Mouse (Mus musculus): ENCODE data around the gene Hist2h2aa1. TPM values are rescaled to one million over a fixed set of nuclear protein-coding genes. Genes with fewer than 3 reads are reported as not detected.
"Not testable (repeated sequence)": the region's sequence is repeated elsewhere in the genome, so short reads cannot be mapped to it uniquely, and the experiment has no call there.

The Hist2h2aa1 gene
- polyA plus RNA-seq, 1 experiment, result 9.2 TPM

DNA sequence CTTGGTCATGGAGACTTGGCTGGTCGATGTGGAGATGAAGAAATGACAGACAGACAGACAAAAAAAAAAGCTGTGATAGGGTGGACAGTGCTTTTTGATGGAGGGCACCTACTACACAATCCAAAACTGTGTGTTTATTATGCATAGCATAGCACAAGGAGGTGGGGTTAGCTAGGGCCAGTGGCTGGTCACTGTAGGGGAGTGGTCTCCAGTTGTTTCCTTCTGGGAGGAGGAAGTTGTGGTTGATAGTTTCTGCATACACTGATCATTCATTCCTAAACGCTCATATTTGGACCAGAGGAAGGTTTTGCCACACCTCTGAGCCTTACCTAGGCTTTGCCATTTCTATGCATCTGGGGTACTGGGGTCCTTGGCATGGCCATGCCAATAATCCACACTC lies 14.9 kb upstream of the Hist2h2aa1 start:
- peaks cover 8% of the 10 kb centered on the region for H3K4me1 ChIP-seq (ENCODE audit: control insufficient read depth, insufficient read depth, low read length)
- H3K27ac ChIP-seq (ENCODE audit: insufficient read depth, low read length), result no peak overlapping the region
- TF ChIP-seq CTCF (IDR thresholded peaks at IDR 0.05; ENCODE audit: borderline replicate concordance, insufficient read depth, low read length) (no peak), POLR2A (IDR thresholded peaks at IDR 0.05; ENCODE audit: low read depth, low read length) (no peak)
- no peak overlapping the region for H3K4me3 ChIP-seq (ENCODE audit: insufficient read depth, low read length)

- Histone ChIP-seq H3K4me1 (ENCODE audit: control insufficient read depth, insufficient read depth, low read length) (peaks cover 8% of the 10 kb centered on the region), H3K4me3 (ENCODE audit: insufficient read depth, low read length) (no peak overlapping the region), H3K27ac (ENCODE audit: insufficient read depth, low read length) (no peak overlapping the region)
- TF ChIP-seq CTCF (IDR thresholded peaks at IDR 0.05; ENCODE audit: borderline replicate concordance, insufficient read depth, low read length) (no peak), POLR2A (IDR thresholded peaks at IDR 0.05; ENCODE audit: low read depth, low read length) (no peak)
These were observed 14.2 kb upstream of the Hist2h2aa1 start for GRCm38 (mm10) chr3:96230910-96231757.

DNA sequence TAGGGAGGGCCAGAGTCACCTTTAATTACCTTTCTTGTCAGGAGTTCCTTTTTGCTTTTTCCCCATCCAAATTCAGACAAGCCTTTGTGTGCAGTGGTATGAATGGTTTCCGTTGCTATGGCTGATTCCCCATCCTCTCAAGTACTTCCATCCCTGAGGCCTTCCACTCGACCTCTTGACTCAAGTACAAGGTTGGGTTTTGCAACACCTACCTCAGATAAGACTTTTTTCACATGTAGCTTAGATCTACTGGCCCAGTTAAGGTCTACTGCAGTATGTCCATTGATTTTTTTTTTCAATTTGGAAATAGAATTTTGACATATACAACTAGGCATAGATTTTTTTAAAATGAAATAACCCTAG lies 13.6 kb upstream of the Hist2h2aa1 start:
- TF ChIP-seq POLR2A (IDR thresholded peaks at IDR 0.05; ENCODE audit: low read depth, low read length) (no peak), CTCF (IDR thresholded peaks at IDR 0.05; ENCODE audit: borderline replicate concordance, insufficient read depth, low read length) (no peak)
- Histone ChIP-seq H3K4me3 (ENCODE audit: insufficient read depth, low read length) (no peak overlapping the region), H3K27ac (ENCODE audit: insufficient read depth, low read length) (no peak overlapping the region), H3K4me1 (ENCODE audit: control insufficient read depth, insufficient read depth, low read length) (peaks cover 9% of the 10 kb centered on the region)

GRCm38 (mm10) chr3:96234914-96235313 lies 10.4 kb upstream of the Hist2h2aa1 start:
- Histone ChIP-seq H3K27ac (ENCODE audit: insufficient read depth, low read length) (no peak overlapping the region), H3K4me1 (ENCODE audit: control insufficient read depth, insufficient read depth, low read length) (peaks cover 3% of the 10 kb centered on the region; the same call in 1 of the 2 replicates), H3K4me3 (ENCODE audit: insufficient read depth, low read length) (no peak overlapping the region)
- TF ChIP-seq CTCF (IDR thresholded peaks at IDR 0.05; ENCODE audit: borderline replicate concordance, insufficient read depth, low read length) (no peak), POLR2A (IDR thresholded peaks at IDR 0.05; ENCODE audit: low read depth, low read length) (no peak)

DNA sequence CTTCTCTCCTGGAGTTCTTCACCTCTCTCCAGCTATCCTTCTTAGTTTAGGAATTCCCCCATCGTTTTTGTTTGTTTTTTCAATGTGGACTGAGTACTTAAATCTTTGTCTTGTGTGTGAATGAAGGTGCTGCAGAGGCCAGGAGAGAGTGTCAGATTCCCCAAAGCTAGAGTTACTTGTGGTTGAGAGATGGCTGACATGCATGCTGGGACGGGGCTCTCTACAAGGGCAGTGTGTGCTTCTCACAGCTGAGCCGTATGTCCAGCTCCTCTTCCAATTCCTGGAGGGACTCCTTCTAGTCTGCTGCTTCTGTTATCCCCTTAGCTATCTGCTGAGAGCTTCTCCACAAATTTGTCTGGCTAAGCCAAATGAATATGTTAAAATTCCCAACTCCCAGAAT lies 9.5 kb upstream of the Hist2h2aa1 start:
- Histone ChIP-seq H3K4me1 (ENCODE audit: control insufficient read depth, insufficient read depth, low read length) (peaks cover 3% of the 10 kb centered on the region; the same call in 1 of the 2 replicates), H3K4me3 (ENCODE audit: insufficient read depth, low read length) (no peak overlapping the region), H3K27ac (ENCODE audit: insufficient read depth, low read length) (no peak overlapping the region)
- no peak for TF ChIP-seq CTCF (IDR thresholded peaks at IDR 0.05; ENCODE audit: borderline replicate concordance, insufficient read depth, low read length)
- no peak for TF ChIP-seq POLR2A (IDR thresholded peaks at IDR 0.05; ENCODE audit: low read depth, low read length)

- Histone ChIP-seq H3K27ac (ENCODE audit: insufficient read depth, low read length) (no peak overlapping the region), H3K4me1 (ENCODE audit: control insufficient read depth, insufficient read depth, low read length) (peaks cover 3% of the 10 kb centered on the region; the same call in 1 of the 2 replicates), H3K4me3 (ENCODE audit: insufficient read depth, low read length) (peak overlapping the region; percentile 55)
- TF ChIP-seq POLR2A (IDR thresholded peaks at IDR 0.05; ENCODE audit: low read depth, low read length), result no peak
- TF ChIP-seq CTCF (IDR thresholded peaks at IDR 0.05; ENCODE audit: borderline replicate concordance, insufficient read depth, low read length), result no peak
These were observed 8.4 kb upstream of the Hist2h2aa1 start for GRCm38 (mm10) chr3:96236834-96237334.

DNA sequence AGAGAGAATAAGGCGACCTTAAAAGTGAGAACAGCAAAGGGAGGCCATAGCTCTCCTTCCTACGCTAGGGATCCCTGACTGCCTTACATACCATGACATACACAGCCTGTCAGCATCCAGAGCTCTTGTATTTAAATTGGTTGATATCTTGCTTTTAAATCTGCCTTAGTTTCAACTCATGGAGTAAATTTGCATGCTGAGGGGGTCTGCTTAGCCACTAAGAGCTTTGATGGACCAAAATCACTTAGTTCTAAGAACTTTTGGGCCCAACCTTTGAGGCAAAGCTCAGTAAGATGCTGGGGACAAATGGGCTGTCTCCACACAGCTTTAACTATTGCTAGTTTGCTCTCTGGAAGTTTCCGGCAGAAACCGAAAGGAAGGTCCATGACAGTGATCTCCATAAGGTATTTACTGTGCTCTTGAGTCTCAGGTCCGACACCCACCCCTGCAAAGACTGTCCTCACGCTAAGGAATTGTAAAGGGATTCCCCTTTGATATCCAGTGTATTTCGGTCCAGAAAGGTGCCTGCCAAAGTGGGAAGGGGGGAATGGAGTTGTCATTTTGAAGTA lies 7.9 kb upstream of the Hist2h2aa1 start:
- Histone ChIP-seq H3K27ac (ENCODE audit: insufficient read depth, low read length) (peak overlapping the region; percentile 83), H3K4me1 (ENCODE audit: control insufficient read depth, insufficient read depth, low read length) (peaks cover 3% of the 10 kb centered on the region; the same call in 1 of the 2 replicates), H3K4me3 (ENCODE audit: insufficient read depth, low read length) (peak overlapping the region; percentile 55)
- TF ChIP-seq CTCF (IDR thresholded peaks at IDR 0.05; ENCODE audit: borderline replicate concordance, insufficient read depth, low read length) (no peak), POLR2A (IDR thresholded peaks at IDR 0.05; ENCODE audit: low read depth, low read length) (no peak; the same call in 1 of the 2 replicates)

DNA sequence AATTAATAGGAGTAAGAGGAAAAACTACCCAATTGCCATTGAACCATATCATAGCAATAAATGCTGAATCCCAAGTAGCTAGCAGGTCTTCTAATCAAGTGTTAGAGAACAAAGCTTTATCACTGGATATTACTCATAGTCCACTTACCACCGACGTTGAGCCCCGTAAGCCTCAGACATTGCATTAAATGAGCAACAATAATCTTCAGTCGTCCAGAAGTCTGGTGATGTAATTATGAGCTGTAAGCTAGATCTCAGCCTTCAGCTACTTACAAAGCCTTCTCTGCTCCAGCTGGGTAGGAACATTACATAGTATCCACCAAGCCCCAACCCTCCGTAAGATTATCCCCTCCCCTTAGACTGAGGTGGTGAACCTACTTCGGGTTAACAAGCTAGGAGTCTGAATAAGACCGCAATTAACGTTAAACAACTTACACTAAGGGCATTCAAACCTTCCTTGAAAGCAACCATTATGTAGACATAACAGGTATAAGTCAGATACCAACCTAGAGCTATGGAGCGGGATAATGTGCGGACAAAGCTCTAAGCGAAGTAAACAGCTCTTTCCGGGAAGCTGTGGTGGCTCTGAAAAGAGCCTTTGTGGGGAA lies 7.3 kb upstream of the Hist2h2aa1 start:
- peaks cover 3% of the 10 kb centered on the region; the same call in 1 of the 2 replicates for H3K4me1 ChIP-seq (ENCODE audit: control insufficient read depth, insufficient read depth, low read length)
- H3K4me3 ChIP-seq (ENCODE audit: insufficient read depth, low read length), result peak overlapping the region; percentile 55
- H3K27ac ChIP-seq (ENCODE audit: insufficient read depth, low read length), result peak overlapping the region; percentile 83
- TF ChIP-seq CTCF (IDR thresholded peaks at IDR 0.05; ENCODE audit: borderline replicate concordance, insufficient read depth, low read length), result no peak
- TF ChIP-seq POLR2A (IDR thresholded peaks at IDR 0.05; ENCODE audit: low read depth, low read length), result peak; percentile 82

- peak within 1 kb of the TSS; percentile 55 for H3K4me3 ChIP-seq (ENCODE audit: insufficient read depth, low read length)
- not testable (repeated sequence) for H3K4me1 ChIP-seq (ENCODE audit: control insufficient read depth, insufficient read depth, low read length)
- peak; percentile 60 for TF ChIP-seq POLR2A (IDR thresholded peaks at IDR 0.05; ENCODE audit: low read depth, low read length)
- peak within 1 kb of the TSS; percentile 91 for H3K27ac ChIP-seq (ENCODE audit: insufficient read depth, low read length)
These were observed 6.1 kb upstream of the Hist2h2aa1 start, which contains the start of gene Hist2h3c2 for GRCm38 (mm10) chr3:96238954-96239793. Hist2h3c2 (minus strand) TSS chr3:96239127.
